Mouse (Mus musculus): ENCODE results near the gene Zfhx3. TPM values are rescaled to one million over a fixed set of nuclear protein-coding genes. Genes with fewer than 3 reads are reported as not detected.
"Not testable (repeated sequence)": the region's sequence is repeated elsewhere in the genome, so short reads cannot be mapped to it uniquely, and the experiment has no call there.

Zfhx3 gene
- polyA plus RNA-seq (2012; rRNA removed), result 2.2 and 4.3 TPM in 2 replicates

GRCm38 (mm10) chr8:107941922-107942694 lies at the start of gene Zfhx3:
TSS of gene Zfhx3 (plus strand) at chr8:107942644.
- no peak for DNase-seq (ENCODE audit: low read depth)

DNA sequence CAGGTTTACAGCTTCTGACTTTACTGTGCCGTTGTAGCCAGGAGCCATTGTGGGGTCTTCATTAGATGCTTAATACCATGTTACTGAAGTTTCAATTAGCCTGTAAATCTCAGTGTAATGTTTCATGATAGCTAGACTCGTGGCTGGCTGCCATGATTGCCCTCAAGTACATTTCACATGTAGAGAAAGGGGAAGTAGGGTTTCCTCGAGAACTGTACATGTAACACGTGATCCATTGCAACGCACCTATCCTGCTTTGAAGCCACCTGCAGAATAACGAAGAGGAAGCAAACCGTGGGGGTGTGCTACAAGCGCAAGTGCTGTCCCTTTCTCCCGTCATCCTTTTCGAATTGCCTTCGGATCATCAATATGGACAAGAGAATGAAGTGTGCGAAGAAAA lies 23.5 kb upstream of the Zfhx3 start:
- DNase-seq (ENCODE audit: low read depth), result no peak

DNA sequence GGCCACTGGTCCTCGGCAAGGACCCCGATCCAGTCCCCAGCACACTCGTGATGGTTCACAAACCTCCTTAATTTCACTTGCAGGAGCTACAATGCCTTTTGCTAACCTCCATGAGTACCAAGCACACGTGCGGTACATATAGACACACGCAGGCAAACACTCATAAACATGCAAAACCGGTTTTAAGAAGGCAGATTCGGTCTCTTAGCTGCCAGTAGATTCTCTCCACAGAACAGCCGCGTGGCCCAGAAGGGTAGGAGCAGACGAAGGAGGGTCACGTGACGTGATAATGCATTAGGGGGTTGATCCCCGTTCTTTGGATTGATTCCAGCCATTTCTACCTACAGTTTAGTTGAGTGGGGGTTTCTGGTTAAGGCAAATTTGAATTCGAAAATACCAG lies 16.3 kb upstream of the Zfhx3 start:
- DNase-seq (ENCODE audit: low read depth), result no peak

DNA sequence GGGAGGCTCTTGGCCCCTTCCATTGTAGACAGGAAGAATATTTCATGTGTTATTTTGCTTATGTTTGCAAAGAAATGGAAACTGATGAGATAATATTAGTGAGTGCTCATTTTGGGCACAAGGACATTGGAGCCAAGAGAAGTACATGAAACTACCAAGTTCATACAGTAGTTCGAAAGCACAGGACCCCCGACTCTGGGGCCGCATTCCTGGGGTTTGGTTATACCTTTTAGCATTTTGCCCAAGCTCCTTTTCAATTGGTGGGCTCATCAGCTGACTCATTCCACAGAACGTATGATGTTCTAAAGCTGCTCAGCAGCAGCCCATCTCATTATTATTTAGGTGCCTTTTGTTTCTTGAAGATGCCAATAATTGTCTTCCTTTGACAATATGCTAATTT lies 5.7 kb upstream of the Zfhx3 start:
- no peak for DNase-seq (ENCODE audit: low read depth)

DNA sequence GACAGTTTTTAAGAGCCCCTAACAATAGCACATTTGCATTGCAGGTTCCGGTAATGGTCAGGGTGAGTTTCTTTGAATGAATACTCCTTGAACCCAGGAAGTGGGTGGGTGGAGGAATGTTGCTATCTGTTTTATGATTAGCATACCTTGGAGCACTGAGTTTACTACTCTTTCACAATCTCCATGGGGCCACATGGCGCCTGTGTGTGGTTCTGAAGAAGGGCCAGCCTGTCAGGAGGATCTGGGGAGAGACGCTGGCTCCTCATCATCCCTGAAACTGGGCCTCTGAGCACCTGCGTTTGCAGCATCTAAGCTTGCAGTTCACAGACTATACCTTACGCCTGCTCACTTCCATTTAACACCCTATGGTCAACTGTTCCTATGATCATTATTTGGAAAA lies 4.2 kb upstream of the Zfhx3 start:
- DNase-seq (ENCODE audit: low read depth), result not testable (repeated sequence)

- no peak for DNase-seq (ENCODE audit: low read depth)
Observed at GRCm38 (mm10) chr8:107940181-107940580, 2.3 kb upstream of the Zfhx3 start.

DNA sequence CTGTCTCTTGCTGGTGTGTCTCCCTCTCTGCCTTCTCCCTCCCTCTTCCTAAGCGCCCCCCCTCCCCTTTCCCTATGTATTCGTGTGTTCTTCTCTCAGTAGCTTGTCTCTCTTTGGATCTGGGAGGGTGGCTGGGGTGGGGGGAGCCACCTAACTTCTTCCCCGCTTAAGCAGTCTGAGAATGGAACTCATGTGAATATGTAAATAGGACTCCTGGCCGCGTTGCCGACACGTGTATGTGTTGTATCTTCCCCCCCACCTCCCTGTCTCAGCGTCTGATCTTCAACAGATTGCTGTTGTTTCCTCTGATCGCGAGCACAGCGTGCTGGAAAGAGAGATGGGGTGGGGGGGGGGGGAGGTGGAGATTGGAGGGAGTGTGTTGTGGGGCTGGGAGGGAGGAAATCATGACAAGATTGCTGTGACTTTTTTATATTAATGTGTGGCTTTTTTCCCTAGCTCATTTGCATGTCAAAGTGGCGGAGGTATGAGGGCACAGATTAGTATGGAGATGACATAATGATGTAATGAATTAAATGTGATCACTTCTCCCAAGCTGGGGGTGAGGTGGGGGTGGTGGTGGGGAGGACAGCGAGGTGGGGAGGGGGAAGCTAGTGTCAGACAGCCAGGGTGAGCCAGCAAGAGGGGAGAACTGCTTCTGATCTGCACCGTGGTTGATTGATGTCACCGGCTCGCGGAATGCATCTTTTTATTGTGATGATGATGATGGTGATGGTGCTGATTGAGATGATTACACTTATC lies 487 bp downstream of the Zfhx3 start:
- DNase-seq (ENCODE audit: low read depth), result no peak

GRCm38 (mm10) chr8:107943550-107944348 lies 1.3 kb downstream of the Zfhx3 start:
- no peak for DNase-seq (ENCODE audit: low read depth)

DNA sequence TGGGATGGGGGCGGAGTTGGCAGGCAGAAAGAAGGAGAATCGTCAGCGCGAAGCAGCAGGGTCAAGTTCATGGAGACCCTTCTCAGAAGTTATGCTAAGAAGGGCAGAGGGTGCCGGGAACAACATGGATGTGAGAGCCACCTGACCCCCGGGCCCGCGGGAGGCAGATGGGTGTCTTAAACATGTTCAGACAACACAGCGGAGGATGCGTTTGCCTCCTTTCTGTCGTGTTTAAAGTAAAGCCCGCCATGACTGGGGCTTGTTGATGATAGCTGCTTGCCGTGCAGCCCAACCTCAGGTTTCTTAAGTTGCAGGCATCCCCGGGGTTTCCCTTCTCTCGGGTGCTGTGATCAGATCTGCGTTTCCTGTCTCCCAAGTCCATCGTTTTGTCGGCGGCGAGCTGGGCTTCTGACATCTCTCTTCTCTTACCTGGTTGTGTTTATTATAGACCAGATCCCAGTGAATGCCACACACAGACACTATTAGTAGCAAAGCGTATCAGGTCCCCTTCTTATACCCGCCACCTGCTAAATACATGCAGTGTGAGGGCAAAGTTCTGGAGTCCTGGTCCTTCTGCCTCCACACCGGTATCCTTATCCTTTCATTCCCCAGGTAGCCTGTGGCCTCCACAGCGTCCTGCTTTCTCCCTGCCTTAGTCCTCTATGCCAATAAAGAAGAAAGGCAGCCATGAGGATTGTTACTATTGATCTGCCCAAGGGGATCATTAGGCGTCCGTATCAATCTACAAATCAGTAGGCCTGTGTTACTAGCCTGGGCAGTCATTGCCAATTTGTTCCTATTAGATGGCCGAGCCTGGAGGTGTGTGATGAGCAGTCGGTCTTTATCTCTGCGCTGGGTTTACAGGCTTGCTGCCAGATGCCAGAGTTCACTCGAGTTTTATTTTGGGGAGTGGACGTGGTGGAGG lies 2.5 kb downstream of the Zfhx3 start:
- DNase-seq (ENCODE audit: low read depth), result no peak

DNA sequence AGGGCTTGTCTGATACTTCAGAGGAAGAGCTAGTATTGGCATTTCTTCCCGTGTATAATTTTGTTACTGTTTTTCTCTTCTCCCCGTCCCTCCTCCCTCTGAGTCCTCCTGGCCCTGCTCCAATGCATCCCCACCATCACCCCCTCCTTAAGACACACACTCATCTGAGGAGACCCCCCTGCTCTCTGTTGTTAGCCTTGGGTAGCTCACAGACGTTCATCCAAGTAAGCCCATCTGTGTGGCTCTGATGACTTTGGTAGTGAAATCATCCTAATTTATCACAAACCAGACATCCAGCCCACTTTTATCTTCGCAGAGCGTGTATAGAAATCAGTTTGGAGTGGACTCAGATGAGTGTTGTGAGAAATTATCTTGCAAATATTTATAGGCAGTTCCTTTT lies 4.4 kb downstream of the Zfhx3 start:
- no peak for DNase-seq (ENCODE audit: low read depth)

GRCm38 (mm10) chr8:107955887-107956286 lies 13.4 kb downstream of the Zfhx3 start:
- no peak for DNase-seq (ENCODE audit: low read depth)

DNA sequence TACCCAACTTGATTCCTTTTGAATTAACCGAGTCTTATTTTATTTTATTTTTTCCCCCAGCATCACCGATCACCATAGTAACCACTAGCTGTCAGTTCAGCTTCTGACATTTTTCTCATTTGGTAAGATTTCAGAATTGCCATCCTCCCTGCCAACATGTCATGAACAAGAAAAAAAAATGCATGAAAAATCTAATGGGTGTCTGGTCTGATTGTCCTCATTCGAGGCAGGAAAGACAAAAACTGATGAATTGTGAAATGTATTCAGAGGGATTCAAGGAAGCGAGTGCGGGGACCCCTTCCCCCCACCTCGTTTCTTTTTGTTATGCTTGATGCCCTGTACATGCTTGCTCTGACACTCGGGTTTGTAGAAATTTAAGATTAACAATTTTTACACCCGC lies 15.1 kb downstream of the Zfhx3 start:
- DNase-seq (ENCODE audit: low read depth), result no peak

- DNase-seq (ENCODE audit: low read depth), result no peak
Observed at GRCm38 (mm10) chr8:107960466-107960865, 18.0 kb downstream of the Zfhx3 start.

GRCm38 (mm10) chr8:107960878-107961277 lies 18.4 kb downstream of the Zfhx3 start:
- DNase-seq (ENCODE audit: low read depth), result no peak

DNA sequence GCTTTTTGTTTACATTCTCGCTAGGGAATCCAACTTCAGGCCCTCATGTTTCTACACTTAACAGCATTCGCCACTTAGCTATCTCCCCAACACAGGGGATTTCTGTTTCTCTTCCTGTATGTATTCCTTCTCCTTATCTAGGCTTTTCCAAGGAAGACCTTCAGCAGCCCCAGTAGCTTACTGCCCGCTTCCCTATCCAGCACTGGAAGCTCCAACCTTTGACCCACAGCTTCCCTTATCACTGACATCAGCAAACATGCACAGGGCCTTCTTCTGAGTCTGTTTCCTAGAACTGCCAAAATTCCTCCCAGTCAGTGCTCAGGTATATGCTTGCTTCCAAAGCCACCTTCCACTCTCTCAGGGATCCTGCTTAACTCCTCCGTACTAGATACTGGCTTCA lies 29.8 kb downstream of the Zfhx3 start:
- no peak for DNase-seq (ENCODE audit: low read depth)

DNA sequence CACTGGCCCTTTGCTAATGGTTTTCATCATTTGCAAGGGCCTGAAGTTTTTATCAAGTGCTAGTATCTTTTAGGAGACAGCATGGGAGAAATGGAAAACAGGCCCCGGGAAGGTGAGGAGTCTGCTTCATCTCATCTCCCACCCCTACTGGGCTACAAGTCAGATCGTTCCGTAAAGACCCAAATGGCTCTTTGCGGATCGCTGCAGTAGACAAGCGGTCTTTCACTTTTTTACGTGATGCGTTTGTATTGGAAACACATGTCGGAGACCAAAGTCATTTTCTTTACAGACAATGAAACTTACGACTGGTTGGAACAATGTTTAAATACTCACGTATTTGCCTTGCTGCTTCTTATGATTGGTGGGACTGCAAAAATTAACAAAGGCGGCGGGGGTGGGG lies 32.0 kb downstream of the Zfhx3 start:
- no peak for DNase-seq (ENCODE audit: low read depth)

DNA sequence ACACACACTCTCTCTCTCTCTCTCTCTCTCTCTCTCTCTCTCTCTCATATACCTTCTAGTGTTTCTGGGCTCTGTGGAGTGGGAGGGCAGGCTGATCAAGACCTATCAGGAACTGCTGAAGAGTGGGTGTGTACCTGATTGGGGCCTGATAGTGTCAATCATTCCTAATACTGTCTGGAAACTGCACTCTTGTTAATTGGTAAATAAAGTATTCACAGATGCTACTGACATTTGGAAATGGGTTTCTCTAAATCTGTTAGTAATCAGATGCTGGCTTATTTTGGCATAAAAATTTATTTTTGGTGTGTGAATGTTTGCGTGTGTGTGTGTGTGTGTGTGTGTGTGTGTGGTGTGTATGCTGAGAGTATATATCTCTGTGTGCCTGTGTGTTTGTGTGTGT lies 35.8 kb downstream of the Zfhx3 start:
- no peak for DNase-seq (ENCODE audit: low read depth)

- no peak for DNase-seq (ENCODE audit: low read depth)
Observed at GRCm38 (mm10) chr8:107980618-107981017, 38.2 kb downstream of the Zfhx3 start.

- no peak for DNase-seq (ENCODE audit: low read depth)
Observed at GRCm38 (mm10) chr8:107986629-107987028, 44.2 kb downstream of the Zfhx3 start.

DNA sequence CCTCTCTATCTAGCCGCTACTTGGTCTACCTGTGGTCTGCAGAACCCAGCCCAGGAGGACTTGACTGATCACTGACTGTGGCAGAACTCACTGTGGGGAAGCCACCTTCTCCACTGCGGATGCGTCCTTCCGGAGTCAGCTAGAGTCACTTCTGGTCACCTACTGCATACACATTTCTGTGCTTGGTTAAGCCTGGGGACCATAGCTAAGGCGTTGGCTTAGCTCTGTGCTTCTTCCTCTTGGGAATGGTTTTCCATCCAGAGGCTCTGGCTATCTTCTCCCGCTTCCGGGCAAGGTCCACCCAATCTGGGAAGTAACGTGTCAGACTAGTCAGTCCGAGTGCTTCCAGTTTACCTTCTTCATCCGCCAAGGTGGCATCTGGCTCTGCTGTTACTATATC lies 56.4 kb downstream of the Zfhx3 start:
- no peak for DNase-seq (ENCODE audit: low read depth)

- no peak for DNase-seq (ENCODE audit: low read depth)
Observed at GRCm38 (mm10) chr8:108011516-108011915, 69.1 kb downstream of the Zfhx3 start.
